Mouse (Mus musculus) MEL (cell line): Measurements from ENCODE around the gene 4932415D10Rik. TPM values are rescaled to one million over a fixed set of nuclear protein-coding genes. Genes with fewer than 3 reads are reported as not detected.

Experiments
- DNase-seq: peaks from one replicate; pipeline ENCODE4 v3.0.0; 2011; ENCODE audit warnings: low read depth, low spot score
- H3K27ac ChIP-seq: 2 replicates; pipeline ENCODE4 v1.5.1; 2012; ENCODE audit warnings: low read depth, mild to moderate bottlenecking, control low read depth, low read length, moderate library complexity; ENCODE audit not compliant: control insufficient read depth
- H3K27me3 ChIP-seq, 2 experiments: fragments of 150-350 bp in 1 of 2; sonication (generic) in 1 of 2; 2 replicates each; pipeline ENCODE4 v1.6.1; 2012; ENCODE audit warnings: low read length in 2 of 2, mild to moderate bottlenecking in 2 of 2, improper control_type of control experiment in 1 of 2, moderate library complexity in 1 of 2; ENCODE audit not compliant: insufficient read depth in 2 of 2, control insufficient read depth in 1 of 2
- H3K36me3 ChIP-seq, 2 experiments: 2 replicates each; pipeline ENCODE4 v1.6.1; 2012 to 2014; ENCODE audit warnings: low read length in 2 of 2, improper control_type of control experiment in 1 of 2, inconsistent platforms in 1 of 2, mild to moderate bottlenecking in 1 of 2; ENCODE audit not compliant: insufficient read depth in 2 of 2, control insufficient read depth in 1 of 2
- H3K4me1 ChIP-seq, 2 experiments: fragments of 150-350 bp in 1 of 2; sonication (generic) in 1 of 2; 2 replicates each; pipeline ENCODE4 v1.6.1; 2012; ENCODE audit warnings: low read length in 2 of 2, improper control_type of control experiment in 1 of 2, mild to moderate bottlenecking in 1 of 2; ENCODE audit not compliant: insufficient read depth in 2 of 2, control insufficient read depth in 1 of 2
- H3K4me3 ChIP-seq, 2 experiments: fragments of 150-350 bp in 1 of 2; sonication (generic) in 1 of 2; 2 replicates each; pipeline ENCODE4 v1.5.1; 2012; ENCODE audit warnings: low read depth in 2 of 2, low read length in 2 of 2, mild to moderate bottlenecking in 2 of 2, moderate library complexity in 2 of 2, control low read depth in 1 of 2, improper control_type of control experiment in 1 of 2; ENCODE audit not compliant: control insufficient read depth in 1 of 2, insufficient read depth in 1 of 2
- H3K79me2 ChIP-seq: 2 replicates; pipeline ENCODE4 v1.6.1; 2012; ENCODE audit warnings: mild to moderate bottlenecking, low read length, moderate library complexity; ENCODE audit not compliant: control insufficient read depth, poor library complexity, insufficient read depth
- H3K9ac ChIP-seq: 2 replicates; pipeline ENCODE4 v1.6.1; 2012; ENCODE audit warnings: low read depth, mild to moderate bottlenecking, control low read depth, low read length, moderate library complexity; ENCODE audit not compliant: control insufficient read depth, poor library complexity, severe bottlenecking
- H3K9me3 ChIP-seq: fragments of 150-350 bp; sonication (generic); replicated peaks from 2 replicates; pipeline ENCODE4 v1.6.1; 2012; ENCODE audit warnings: mild to moderate bottlenecking, low read length, improper control_type of control experiment, moderate library complexity; ENCODE audit not compliant: insufficient read depth
- CHD1 ChIP-seq: IDR thresholded peaks from 2 replicates; pipeline ENCODE4 v1.6.1; 2012; ENCODE audit warnings: low read depth, mild to moderate bottlenecking, inconsistent platforms, low read length, improper control_type of control experiment
- CHD2 ChIP-seq: IDR thresholded peaks from 2 replicates; pipeline ENCODE4 v1.6.1; 2011; ENCODE audit warnings: low read length, improper control_type of control experiment
- CTCF ChIP-seq, 3 experiments: IDR thresholded peaks in 2 of 3; conservative IDR thresholded peaks in 1 of 3; 2 replicates each; pipeline ENCODE4 v1.5.1; 2011 to 2012; ENCODE audit warnings: low read length in 3 of 3, low read depth in 2 of 3, mild to moderate bottlenecking in 2 of 3, improper control_type of control experiment in 1 of 3, inconsistent platforms in 1 of 3, mixed read lengths in 1 of 3, moderate library complexity in 1 of 3; ENCODE audit not compliant: control insufficient read depth in 1 of 3, insufficient read depth in 1 of 3, poor library complexity in 1 of 3, severe bottlenecking in 1 of 3
- E2F4 ChIP-seq: IDR thresholded peaks from 2 replicates; pipeline ENCODE4 v1.6.1; 2011; ENCODE audit warnings: low read depth, low read length, improper control_type of control experiment, borderline replicate concordance
- ELF1 ChIP-seq: IDR thresholded peaks from 2 replicates; pipeline ENCODE4 v1.6.1; 2014; ENCODE audit warnings: low read depth, mild to moderate bottlenecking, inconsistent platforms, low read length, improper control_type of control experiment, moderate library complexity
- GABPA ChIP-seq: IDR thresholded peaks from 2 replicates; pipeline ENCODE4 v1.6.1; 2012; ENCODE audit warnings: low read depth, mild to moderate bottlenecking, inconsistent platforms, low read length, improper control_type of control experiment, moderate library complexity
- JUND ChIP-seq: IDR thresholded peaks from 2 replicates; pipeline ENCODE4 v1.6.1; 2011; ENCODE audit warnings: low read depth, mild to moderate bottlenecking, improper control_type of control experiment, low read length
- KAT2A ChIP-seq: conservative IDR thresholded peaks from 2 replicates; pipeline ENCODE4 v1.6.1; 2012; ENCODE audit warnings: low read depth, low read length, improper control_type of control experiment, inconsistent platforms
- MAX ChIP-seq: IDR thresholded peaks from 2 replicates; pipeline ENCODE4 v1.6.1; 2011; ENCODE audit warnings: low read length, improper control_type of control experiment
- MEF2A ChIP-seq: IDR thresholded peaks from 2 replicates; pipeline ENCODE4 v1.6.1; 2014; ENCODE audit warnings: low read depth, mild to moderate bottlenecking, inconsistent platforms, low read length, improper control_type of control experiment; ENCODE audit not compliant: poor library complexity, insufficient replicate concordance, severe bottlenecking; ENCODE audit errors: extremely low read depth
- MXI1 ChIP-seq: IDR thresholded peaks from 2 replicates; pipeline ENCODE4 v1.6.1; 2011; ENCODE audit warnings: mild to moderate bottlenecking, low read depth, low read length, improper control_type of control experiment
- MYB ChIP-seq: IDR thresholded peaks from 2 replicates; pipeline ENCODE4 v1.6.1; 2011; ENCODE audit warnings: mild to moderate bottlenecking, low read depth, low read length, improper control_type of control experiment
- NELFE ChIP-seq: IDR thresholded peaks from 2 replicates; pipeline ENCODE4 v1.6.1; 2011; ENCODE audit warnings: low read depth, low read length, improper control_type of control experiment
- NRF1 ChIP-seq: IDR thresholded peaks from 2 replicates; pipeline ENCODE4 v1.6.1; 2014; ENCODE audit warnings: low read depth, mild to moderate bottlenecking, inconsistent platforms, low read length, improper control_type of control experiment, moderate library complexity; ENCODE audit not compliant: poor library complexity, insufficient read depth, severe bottlenecking
- POLR2AphosphoS2 ChIP-seq: IDR thresholded peaks from 2 replicates; pipeline ENCODE4 v1.6.1; 2011; ENCODE audit warnings: low read length, improper control_type of control experiment
- POLR2AphosphoS5 ChIP-seq: IDR thresholded peaks from 2 replicates; pipeline ENCODE4 v1.6.1; 2012; ENCODE audit warnings: low read depth, borderline replicate concordance, mild to moderate bottlenecking, inconsistent platforms, low read length, moderate library complexity, mixed read lengths
- RAD21 ChIP-seq: IDR thresholded peaks from 2 replicates; pipeline ENCODE4 v1.6.1; 2011; ENCODE audit warnings: mild to moderate bottlenecking, low read depth, low read length, improper control_type of control experiment
- RCOR1 ChIP-seq: IDR thresholded peaks from 2 replicates; pipeline ENCODE4 v1.6.1; 2012; ENCODE audit warnings: low read depth, mild to moderate bottlenecking, inconsistent platforms, low read length, improper control_type of control experiment
- SIN3A ChIP-seq: IDR thresholded peaks from 2 replicates; pipeline ENCODE4 v1.6.1; 2012; ENCODE audit warnings: low read length, improper control_type of control experiment, inconsistent platforms
- TBP ChIP-seq: IDR thresholded peaks from 2 replicates; pipeline ENCODE4 v1.8.0; 2011; ENCODE audit warnings: low read depth, low read length, improper control_type of control experiment
- TCF12 ChIP-seq: IDR thresholded peaks from 2 replicates; pipeline ENCODE4 v1.6.1; 2014; ENCODE audit warnings: low read depth, mild to moderate bottlenecking, inconsistent platforms, low read length, improper control_type of control experiment, moderate library complexity
- UBTF ChIP-seq: IDR thresholded peaks from 2 replicates; pipeline ENCODE4 v1.6.1; 2012; ENCODE audit warnings: low read depth, mild to moderate bottlenecking, inconsistent platforms, low read length, improper control_type of control experiment, moderate library complexity, borderline replicate concordance; ENCODE audit not compliant: insufficient read depth
- USF1 ChIP-seq: IDR thresholded peaks from 2 replicates; pipeline ENCODE4 v1.6.1; 2014; ENCODE audit warnings: low read depth, mild to moderate bottlenecking, inconsistent platforms, low read length, improper control_type of control experiment, moderate library complexity
- USF2 ChIP-seq, 2 experiments: IDR thresholded peaks; 2 replicates each; pipeline ENCODE4 v1.6.1; 2011 to 2012; ENCODE audit warnings: improper control_type of control experiment in 2 of 2, low read length in 2 of 2, borderline replicate concordance in 1 of 2, inconsistent platforms in 1 of 2, low read depth in 1 of 2, mild to moderate bottlenecking in 1 of 2; ENCODE audit not compliant: insufficient read depth in 1 of 2
- ZC3H11A ChIP-seq: IDR thresholded peaks from 2 replicates; pipeline ENCODE4 v1.6.1; 2012; ENCODE audit warnings: low read depth, mild to moderate bottlenecking, inconsistent platforms, low read length, improper control_type of control experiment
- ZKSCAN1 ChIP-seq: IDR thresholded peaks from 2 replicates; pipeline ENCODE4 v1.6.1; 2012; ENCODE audit warnings: low read depth, mild to moderate bottlenecking, inconsistent platforms, low read length, improper control_type of control experiment, moderate library complexity
- ZMIZ1 ChIP-seq: IDR thresholded peaks from 2 replicates; pipeline ENCODE4 v1.6.1; 2012; ENCODE audit warnings: low read depth, mild to moderate bottlenecking, inconsistent platforms, low read length, improper control_type of control experiment, moderate library complexity
- ZNF384 ChIP-seq: IDR thresholded peaks from 2 replicates; pipeline ENCODE4 v1.6.1; 2012; ENCODE audit warnings: low read depth, mild to moderate bottlenecking, inconsistent platforms, low read length, improper control_type of control experiment
- polyA plus RNA-seq, 2 experiments: library from polyadenylated mRNA; stranded (reverse) in 1 of 2; unstranded in 1 of 2; fragments of >175 nt in 1 of 2; fragments of >200 nt in 1 of 2; gene quantifications; 2 replicates each; pipeline versions ENCODE4 v1.2.1 to v1.2.4; 2012; ENCODE audit warnings: low replicate concordance in 2 of 2, low read depth in 1 of 2; ENCODE audit not compliant: insufficient read length in 2 of 2, insufficient read depth in 1 of 2, missing spikeins in 1 of 2
- total RNA-seq: library from RNA; depleted of rRNA; stranded (reverse); fragments of 300-350 nt; gene quantifications from 2 replicates; pipeline ENCODE4 v1.2.3, GENCODE M21; 2012

The 4932415D10Rik gene
- total and polyA plus RNA-seq, 3 experiments, result 0.03 TPM; not detected in 2

- no peak for TF ChIP-seq NRF1
- TF ChIP-seq POLR2AphosphoS2, result no peak
- TF ChIP-seq ZC3H11A, result no peak
- no peak for TF ChIP-seq RAD21
- no peak for TF ChIP-seq POLR2AphosphoS5
- no peak for TF ChIP-seq ELF1
- TF ChIP-seq MYB, result no peak
- TF ChIP-seq TCF12, result no peak
- TF ChIP-seq USF1, result no peak
- no peak for TF ChIP-seq KAT2A
- TF ChIP-seq GABPA, result no peak
- no peak for TF ChIP-seq RCOR1
- TF ChIP-seq ZNF384, result no peak
- TF ChIP-seq USF2 (IDR thresholded peaks at IDR 0.05; ENCODE audit: borderline replicate concordance in 1 of 2, insufficient read depth in 1 of 2, low read depth in 1 of 2, low read length in 2 of 2), result no peak
- TF ChIP-seq TBP, result no peak
- no peak for TF ChIP-seq JUND
- TF ChIP-seq ZMIZ1, result no peak
- Histone ChIP-seq H3K36me3 (no peaks in the 10 kb centered on the region), H3K9ac (no peak overlapping the region), H3K4me3 (no peak overlapping the region), H3K79me2 (no peaks in the 10 kb centered on the region), H3K9me3 (no peaks in the 10 kb centered on the region), H3K4me1 (no peaks in the 10 kb centered on the region), H3K27me3 (no peaks in the 10 kb centered on the region), H3K27ac (no peak overlapping the region)
- DNase-seq, result no peak
Measured at GRCm38 (mm10) chr10:82257331-82257730, 59.1 kb downstream of the 4932415D10Rik start.

GRCm38 (mm10) chr10:82245021-82245420 lies 71.4 kb downstream of the 4932415D10Rik start:
- Histone ChIP-seq H3K27me3 (no peaks in the 10 kb centered on the region), H3K4me1 (no peaks in the 10 kb centered on the region), H3K9ac (no peak overlapping the region), H3K9me3 (no peaks in the 10 kb centered on the region), H3K27ac (no peak overlapping the region), H3K36me3 (no peaks in the 10 kb centered on the region), H3K79me2 (no peaks in the 10 kb centered on the region), H3K4me3 (no peak overlapping the region)
- TF ChIP-seq NELFE (no peak), GABPA (no peak), E2F4 (no peak), POLR2AphosphoS2 (no peak), UBTF (no peak), MEF2A (no peak), CHD1 (no peak), TCF12 (no peak), MAX (no peak), CHD2 (no peak), SIN3A (no peak), MXI1 (no peak), RCOR1 (no peak), ZKSCAN1 (no peak), CTCF (IDR thresholded peaks at IDR 0.05 in 2 of 3, conservative IDR thresholded peaks at IDR 0.05 in 1 of 3; ENCODE audit: control insufficient read depth in 1 of 3, insufficient read depth in 1 of 3, low read depth in 2 of 3, low read length in 3 of 3, poor library complexity in 1 of 3, severe bottlenecking in 1 of 3) (no peak)
- no peak for DNase-seq
